Mouse (Mus musculus) ES-Bruce4 (cell line): ENCODE measurements at regions not wholly inside any gene's neighbourhood (a gene's known extent, or its start where the extent isn't known, plus 50 kb on each side); places are given as distances from the start of the nearest gene placed in this dataset.

Experiments used
- H3K27ac ChIP-seq: 2 replicates; pipeline ENCODE4 v1.5.1; 2012; ENCODE audit warnings: low read length, inconsistent platforms; ENCODE audit not compliant: insufficient read depth
- H3K27me3 ChIP-seq: 2 replicates; pipeline ENCODE4 v1.6.1; 2012; ENCODE audit warnings: mild to moderate bottlenecking, low read length, inconsistent platforms; ENCODE audit not compliant: control insufficient read depth, poor library complexity, insufficient read depth, severe bottlenecking
- H3K36me3 ChIP-seq: 2 replicates; pipeline ENCODE4 v1.6.1; 2012; ENCODE audit warnings: inconsistent platforms, mild to moderate bottlenecking, low read length, moderate library complexity; ENCODE audit not compliant: control insufficient read depth, poor library complexity, insufficient read depth, severe bottlenecking
- H3K4me1 ChIP-seq: one replicate; pipeline ENCODE4 v1.8.1; 2011; ENCODE audit warnings: low read length; ENCODE audit not compliant: control insufficient read depth, insufficient read depth
- H3K4me3 ChIP-seq: 2 replicates; pipeline ENCODE4 v1.5.1; 2011; ENCODE audit warnings: low read depth, mild to moderate bottlenecking, low read length
- H3K9ac ChIP-seq: 2 replicates; pipeline ENCODE4 v1.6.1; 2012; ENCODE audit warnings: low read depth, mild to moderate bottlenecking, inconsistent platforms; ENCODE audit not compliant: poor library complexity, severe bottlenecking
- H3K9me3 ChIP-seq: replicated peaks from 2 replicates; pipeline ENCODE4 v1.6.1; 2012; ENCODE audit warnings: mild to moderate bottlenecking, low read length, inconsistent platforms; ENCODE audit not compliant: control insufficient read depth, poor library complexity, insufficient read depth, severe bottlenecking
- CTCF ChIP-seq: IDR thresholded peaks from one replicate; pipeline ENCODE4 v1.8.1; 2011; ENCODE audit warnings: low read depth, low read length
- EP300 ChIP-seq: IDR thresholded peaks from 2 replicates; pipeline ENCODE4 v1.6.1; 2011; ENCODE audit warnings: low read depth, low read length; ENCODE audit not compliant: insufficient read depth
- POLR2A ChIP-seq: IDR thresholded peaks from one replicate; pipeline ENCODE4 v1.8.1; 2011; ENCODE audit warnings: low read length; ENCODE audit not compliant: insufficient read depth

GRCm38 (mm10) chr3:136570517-136570916 is 99.4 kb upstream of the Ppp3ca start:
- H3K27me3 ChIP-seq = no peaks in the 10 kb centered on the region
- no peak for TF ChIP-seq EP300
- TF ChIP-seq CTCF = no peak
- no peak for TF ChIP-seq POLR2A
- H3K9ac ChIP-seq = no peak overlapping the region
- no peaks in the 10 kb centered on the region for H3K36me3 ChIP-seq
- H3K27ac ChIP-seq = no peak overlapping the region
- H3K4me1 ChIP-seq = no peaks in the 10 kb centered on the region
- H3K4me3 ChIP-seq = no peak overlapping the region
- no peaks in the 10 kb centered on the region for H3K9me3 ChIP-seq

GRCm38 (mm10) chr3:136556488-136556887 is 113.4 kb upstream of the Ppp3ca start:
- H3K9me3 ChIP-seq = no peaks in the 10 kb centered on the region
- H3K9ac ChIP-seq = no peak overlapping the region
- H3K27me3 ChIP-seq = no peaks in the 10 kb centered on the region
- no peaks in the 10 kb centered on the region for H3K36me3 ChIP-seq
- TF ChIP-seq CTCF = no peak
- TF ChIP-seq POLR2A = no peak
- no peak for TF ChIP-seq EP300
- no peak overlapping the region for H3K4me3 ChIP-seq
- no peak overlapping the region for H3K27ac ChIP-seq
- no peaks in the 10 kb centered on the region for H3K4me1 ChIP-seq

GRCm38 (mm10) chr3:136549471-136549870 is 120.5 kb upstream of the Ppp3ca start:
- Histone ChIP-seq H3K27me3 (no peaks in the 10 kb centered on the region), H3K9ac (no peak overlapping the region), H3K27ac (no peak overlapping the region), H3K4me1 (no peaks in the 10 kb centered on the region), H3K36me3 (no peaks in the 10 kb centered on the region), H3K9me3 (no peaks in the 10 kb centered on the region), H3K4me3 (no peak overlapping the region)
- no peak for TF ChIP-seq CTCF
- no peak for TF ChIP-seq EP300
- no peak for TF ChIP-seq POLR2A

GRCm38 (mm10) chr3:136531604-136532003 is 138.3 kb upstream of the Ppp3ca start:
- H3K4me1 ChIP-seq = no peaks in the 10 kb centered on the region
- no peak overlapping the region for H3K4me3 ChIP-seq
- no peaks in the 10 kb centered on the region for H3K9me3 ChIP-seq
- no peak overlapping the region for H3K9ac ChIP-seq
- H3K27ac ChIP-seq = no peak overlapping the region
- no peaks in the 10 kb centered on the region for H3K27me3 ChIP-seq
- no peaks in the 10 kb centered on the region for H3K36me3 ChIP-seq
- no peak for TF ChIP-seq EP300
- no peak for TF ChIP-seq CTCF
- no peak for TF ChIP-seq POLR2A

GRCm38 (mm10) chr3:136508575-136508974 is 161.3 kb upstream of the Ppp3ca start:
- Histone ChIP-seq H3K27me3 (no peaks in the 10 kb centered on the region), H3K9me3 (no peaks in the 10 kb centered on the region), H3K4me3 (no peak overlapping the region), H3K36me3 (no peaks in the 10 kb centered on the region), H3K4me1 (no peaks in the 10 kb centered on the region), H3K27ac (no peak overlapping the region), H3K9ac (no peak overlapping the region)
- no peak for TF ChIP-seq EP300
- no peak for TF ChIP-seq POLR2A
- TF ChIP-seq CTCF = no peak

- Histone ChIP-seq H3K9ac (no peak overlapping the region), H3K4me1 (no peaks in the 10 kb centered on the region), H3K27ac (no peak overlapping the region), H3K9me3 (no peaks in the 10 kb centered on the region), H3K4me3 (no peak overlapping the region), H3K36me3 (no peaks in the 10 kb centered on the region), H3K27me3 (no peaks in the 10 kb centered on the region)
- no peak for TF ChIP-seq POLR2A
- TF ChIP-seq CTCF = no peak
- no peak for TF ChIP-seq EP300
Measured at GRCm38 (mm10) chr3:136507070-136507469, 162.9 kb upstream of the Ppp3ca start.
